Mouse (Mus musculus) activated CD4-positive, CD25-positive, alpha-beta regulatory T cell (primary cell): ENCODE data around the gene Arfgef3. TPM values are rescaled to one million over a fixed set of nuclear protein-coding genes. Genes with fewer than 3 reads are reported as not detected.

Experiments used
- polyA plus RNA-seq, 2 experiments: library from polyadenylated mRNA; unstranded; fragments of 100-300 nt; shearing (Covaris generic); gene quantifications; one replicate each; pipeline ENCODE4 v1.2.1; 2017

Gene Arfgef3
- polyA plus RNA-seq, result under 1 TPM; 0.10 to 0.60 TPM

GRCm38 (mm10) chr10:18743286-18744142 is at the start of gene Arfgef3:
Gene Arfgef3, minus strand, starts transcription at chr10:18743949.

GRCm38 (mm10) chr10:18786693-18787092 is 42.9 kb upstream of the Arfgef3 start, which contains the start of gene Gm4922:
Gene Gm4922, minus strand, starts transcription at chr10:18786793.

GRCm38 (mm10) chr10:18545813-18546235 is 197.9 kb downstream of the Arfgef3 start, which contains the start of gene Hebp2:
Gene Hebp2, minus strand, starts transcription at chr10:18546076.

Other genes starting within 250 kb of the Arfgef3 start
- under 1 TPM in 1 of 2 experiments, not detected in 1; 0.31 TPM for gene Hebp2, start 197.9 kb downstream of the Arfgef3 start, polyA plus RNA-seq
- gene Gm4922, start 42.8 kb upstream of the Arfgef3 start, polyA plus RNA-seq, result not detected
- gene Perp, start 101.1 kb upstream of the Arfgef3 start, polyA plus RNA-seq, result under 1 TPM; 0.13 to 0.90 TPM